Mouse (Mus musculus) adrenal gland, adult (tissue): ENCODE data around the gene Schip1.

ENCODE experiments used
- DNase-seq, 2 experiments: peaks; one replicate each; pipeline ENCODE4 v3.0.0; 2022 to 2023; ENCODE audit warnings: low spot score in 1 of 2; ENCODE audit not compliant: inconsistent age in 2 of 2

Gene Schip1

GRCm38 (mm10) chr3:68126284-68126856 lies 61.8 kb downstream of the Schip1 start:
- DNase-seq: no peak

DNA sequence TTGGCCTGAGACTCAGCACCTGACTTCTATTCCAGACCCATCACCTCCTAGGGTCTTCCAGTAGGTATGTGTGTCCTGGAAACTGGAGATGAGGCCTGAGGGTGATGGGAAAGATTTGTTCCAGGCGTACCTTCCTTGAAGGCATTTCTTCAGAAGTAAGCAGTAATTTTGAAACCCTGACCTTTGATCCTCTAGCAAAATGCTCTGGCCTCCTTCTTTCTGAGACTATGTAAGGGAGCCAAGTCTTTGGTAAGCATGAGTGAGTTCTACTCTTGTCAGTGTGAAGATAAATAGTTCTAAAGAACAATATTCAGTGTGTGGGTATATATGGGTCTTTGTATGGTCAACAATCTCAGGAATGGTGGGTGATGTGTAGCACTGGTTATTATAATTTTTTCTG lies 65.8 kb downstream of the Schip1 start:
- DNase-seq: no peak

- no peak for DNase-seq
These were observed 74.4 kb downstream of the Schip1 start for GRCm38 (mm10) chr3:68138833-68139627.

- DNase-seq: no peak
These were observed 86.1 kb downstream of the Schip1 start for GRCm38 (mm10) chr3:68150688-68151087.

DNA sequence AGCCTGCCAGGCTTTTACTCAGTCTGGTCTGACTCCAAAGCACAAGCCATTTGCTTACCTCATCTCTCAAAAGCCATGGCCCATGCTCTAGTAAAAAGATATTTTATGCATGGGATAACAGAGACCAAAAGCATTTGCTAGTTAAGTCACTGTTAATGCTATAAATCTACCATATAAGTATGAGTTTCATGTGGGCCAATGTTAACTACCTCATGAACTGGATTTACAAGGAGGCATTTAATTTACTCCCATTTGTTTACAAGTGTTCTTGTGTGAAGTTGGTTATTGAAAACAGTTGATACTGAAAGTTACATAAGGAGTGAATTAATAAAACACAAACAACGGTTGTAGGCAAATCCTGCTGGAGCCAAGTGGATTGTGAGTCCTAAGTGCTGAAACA lies 95.6 kb downstream of the Schip1 start:
- no peak for DNase-seq

- no peak for DNase-seq
These were observed 96.2 kb downstream of the Schip1 start for GRCm38 (mm10) chr3:68160760-68161159.

GRCm38 (mm10) chr3:68178248-68178647 lies 113.6 kb downstream of the Schip1 start:
- no peak for DNase-seq

DNA sequence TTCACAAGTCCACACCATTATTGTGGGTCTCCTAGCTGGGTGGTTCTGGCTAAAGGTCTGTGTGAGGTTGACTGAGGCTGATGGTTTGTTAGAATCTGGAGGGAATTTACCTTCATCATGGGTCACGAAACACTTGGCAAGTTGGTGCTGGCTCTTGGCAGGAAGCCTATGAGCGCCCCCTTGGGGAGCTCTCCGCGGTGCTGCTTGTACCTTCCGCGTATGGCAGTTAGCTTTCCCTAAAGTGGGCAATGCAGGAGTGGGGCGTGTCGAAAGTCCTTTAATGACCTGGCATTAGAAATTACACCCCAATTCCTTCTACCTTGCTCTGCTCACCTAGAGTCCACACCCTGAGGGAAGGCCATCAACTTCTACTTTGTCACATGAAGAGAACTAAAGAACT lies 122.9 kb downstream of the Schip1 start:
- no peak for DNase-seq

- DNase-seq: no peak
These were observed 124.5 kb downstream of the Schip1 start for GRCm38 (mm10) chr3:68189100-68189499.

GRCm38 (mm10) chr3:68196933-68197332 lies 132.3 kb downstream of the Schip1 start:
- no peak for DNase-seq

DNA sequence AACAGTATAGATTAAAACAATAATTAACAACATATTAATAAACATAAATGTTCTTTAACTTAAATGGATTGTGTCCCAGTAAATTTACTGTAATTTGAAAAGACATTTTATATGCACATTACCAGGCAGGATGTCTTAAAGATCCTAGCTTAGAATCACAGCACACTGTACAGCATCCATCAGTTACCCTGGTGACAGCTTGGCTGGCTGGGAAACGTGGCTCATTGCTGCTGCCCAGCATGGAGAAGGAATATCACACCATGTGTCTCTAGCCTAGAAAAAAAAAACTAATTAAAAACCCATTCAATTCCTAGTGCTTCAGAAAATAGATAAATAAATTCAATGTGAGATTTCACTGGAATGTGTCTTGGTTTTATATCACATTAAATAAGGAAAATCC lies 136.6 kb downstream of the Schip1 start:
- no peak for DNase-seq

- DNase-seq: no peak
These were observed 137.7 kb downstream of the Schip1 start for GRCm38 (mm10) chr3:68202162-68202902.

- DNase-seq: no peak
These were observed 139.4 kb downstream of the Schip1 start for GRCm38 (mm10) chr3:68203934-68204467.

- no peak for DNase-seq
These were observed 145.8 kb downstream of the Schip1 start for GRCm38 (mm10) chr3:68210422-68210821.

DNA sequence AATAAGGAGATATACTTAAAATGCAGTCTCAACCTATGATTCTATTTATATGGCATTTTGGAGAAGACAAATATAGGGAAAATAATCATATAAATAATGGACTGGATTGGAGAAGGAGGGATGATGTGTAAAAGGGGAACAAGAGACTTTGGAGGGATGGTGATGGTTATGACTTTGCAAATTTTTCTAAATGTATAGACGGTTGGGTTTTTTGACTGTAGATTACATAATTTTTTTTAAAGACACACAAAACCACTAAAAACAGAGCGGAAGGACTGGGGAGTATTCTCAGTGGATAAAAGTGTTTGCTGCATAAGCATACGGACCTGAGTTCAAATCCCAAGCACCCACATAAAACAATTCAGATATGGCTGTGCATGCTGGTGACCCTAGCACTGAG lies 156.8 kb downstream of the Schip1 start:
- DNase-seq: no peak

- DNase-seq: no peak
These were observed 175.3 kb downstream of the Schip1 start for GRCm38 (mm10) chr3:68239887-68240286.

DNA sequence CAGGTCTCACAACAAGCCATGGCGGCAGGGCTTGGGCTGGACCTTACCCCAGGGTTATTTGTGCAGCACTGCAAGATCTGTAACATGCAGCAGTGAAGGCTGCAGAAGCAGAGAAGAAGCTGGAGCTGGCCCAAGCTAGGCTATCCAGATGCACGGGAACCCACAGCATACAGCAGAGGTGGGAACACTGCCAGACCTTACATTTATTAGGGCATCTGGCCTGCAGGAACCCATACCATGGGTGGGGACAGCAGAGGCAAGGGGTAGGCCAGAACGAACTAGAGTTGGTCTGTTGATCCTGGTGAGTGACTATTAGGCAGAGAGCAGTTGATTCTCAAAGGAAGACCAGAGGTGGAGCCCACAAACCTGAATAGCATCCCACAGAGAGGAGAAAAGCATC lies 178.6 kb downstream of the Schip1 start:
- DNase-seq: no peak

DNA sequence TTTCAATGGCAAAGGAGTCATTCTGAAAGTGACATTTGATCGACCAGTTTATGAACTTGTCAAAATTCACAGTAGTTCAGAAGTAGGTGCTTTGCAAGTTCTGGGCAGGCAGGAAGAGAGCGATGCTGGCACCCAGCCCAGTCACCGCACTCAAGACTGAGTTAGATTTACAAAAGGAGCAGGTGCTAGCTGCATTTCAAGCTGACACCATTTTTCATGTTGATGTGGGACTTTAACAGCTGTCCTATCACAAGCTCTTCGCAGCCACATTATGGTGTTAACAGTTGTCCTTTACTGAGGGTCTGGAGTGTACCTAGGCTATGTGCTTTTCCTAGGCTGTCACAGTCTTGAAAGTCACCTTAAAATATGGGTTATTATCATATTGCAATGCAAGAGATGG lies 181.6 kb downstream of the Schip1 start:
- no peak for DNase-seq

DNA sequence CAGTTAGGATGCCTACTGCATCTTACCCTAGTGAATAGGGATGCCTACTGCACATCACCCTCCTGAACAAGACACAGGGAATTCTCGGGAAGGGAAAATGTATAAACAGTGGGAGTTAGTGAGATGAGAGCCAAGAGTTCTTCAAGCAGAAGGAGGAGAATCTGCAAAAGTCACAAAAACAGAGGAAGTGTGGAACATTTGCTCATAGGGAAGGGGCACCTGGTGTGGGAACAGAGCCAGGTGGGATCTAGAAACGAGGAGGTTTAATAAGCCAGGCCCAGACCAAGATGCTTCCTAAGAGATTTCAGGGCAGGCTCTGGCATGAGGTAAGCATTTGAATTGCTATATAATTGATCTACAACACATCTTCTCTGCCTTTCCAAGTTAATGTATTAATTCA lies 186.0 kb downstream of the Schip1 start:
- DNase-seq: no peak

DNA sequence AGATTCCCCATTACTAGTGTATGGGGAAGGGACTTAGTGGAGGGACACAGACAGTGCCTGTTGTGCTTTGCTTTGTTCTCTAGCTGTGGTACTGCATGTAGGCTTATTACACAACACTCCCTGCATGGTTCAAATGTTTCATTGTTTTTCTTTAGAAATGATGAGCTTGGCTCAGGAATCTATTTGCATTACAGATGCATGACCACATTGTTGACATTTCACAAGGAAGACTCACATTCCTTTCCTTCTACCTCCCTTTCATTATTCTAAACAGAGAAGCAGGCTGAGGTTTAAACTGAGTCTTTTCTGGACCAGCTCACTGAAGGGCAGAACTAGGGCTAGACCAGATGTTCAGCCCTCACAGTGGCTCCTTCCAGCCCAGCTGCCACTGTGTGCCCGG lies 187.7 kb downstream of the Schip1 start:
- no peak for DNase-seq

GRCm38 (mm10) chr3:68262304-68262703 lies 197.7 kb downstream of the Schip1 start:
- DNase-seq: no peak

- no peak for DNase-seq
These were observed 203.3 kb downstream of the Schip1 start for GRCm38 (mm10) chr3:68267905-68268304.
